Mouse (Mus musculus) forebrain, embryonic 15.5 days (tissue): ENCODE results near the gene Zfp36l2. TPM values are rescaled to one million over a fixed set of nuclear protein-coding genes. Genes with fewer than 3 reads are reported as not detected.

Experiments used
- ATAC-seq: fragments of 200-750 bp; cut with Nextera tagmentation; replicated peaks from 2 replicates; pipeline ENCODE4 v1.8.0; 2017; ENCODE audit warnings: mild to moderate bottlenecking, moderate TSS enrichment, moderate library complexity
- H3K27ac ChIP-seq: fragments of 300-500 bp; sonication (generic); replicated peaks from 2 replicates; pipeline ENCODE4 v1.5.1; 2015; ENCODE audit warnings: mild to moderate bottlenecking, inconsistent platforms
- H3K27me3 ChIP-seq: fragments of 300-500 bp; sonication (generic); 2 replicates; pipeline ENCODE4 v1.6.1; 2015; ENCODE audit warnings: inconsistent platforms
- H3K36me3 ChIP-seq: fragments of 300-500 bp; sonication (generic); 2 replicates; pipeline ENCODE4 v1.6.1; 2015; ENCODE audit warnings: mild to moderate bottlenecking, inconsistent platforms
- H3K4me1 ChIP-seq: fragments of 300-500 bp; sonication (generic); 2 replicates; pipeline ENCODE4 v1.6.1; 2015; ENCODE audit warnings: inconsistent platforms
- H3K4me2 ChIP-seq: fragments of 300-500 bp; sonication (generic); replicated peaks from 2 replicates; pipeline ENCODE4 v1.6.1; 2015; ENCODE audit warnings: mild to moderate bottlenecking, inconsistent platforms
- H3K4me3 ChIP-seq: fragments of 300-500 bp; sonication (generic); 2 replicates; pipeline ENCODE4 v1.5.1; 2015; ENCODE audit warnings: mild to moderate bottlenecking, inconsistent platforms
- H3K9ac ChIP-seq: fragments of 300-500 bp; sonication (generic); replicated peaks from 2 replicates; pipeline ENCODE4 v1.6.1; 2015; ENCODE audit warnings: mild to moderate bottlenecking, inconsistent platforms
- H3K9me3 ChIP-seq: fragments of 300-500 bp; sonication (generic); 2 replicates; pipeline ENCODE4 v1.6.1; 2016; ENCODE audit warnings: inconsistent platforms
- WGBS: fragments of 180-500 bp; shearing (Covaris S2); methylation state at CpG from one replicate; pipeline ENCODE4 v1.1.7; 2015; ENCODE audit warnings: mixed read lengths; 5-methylcytosine and 5-hydroxymethylcytosine counted together
- polyA plus RNA-seq: library from polyadenylated mRNA; unstranded; fragments of >200 nt; fragmentation: Nextera tagmentation; extraction: Ambion mirVana; gene quantifications from 2 replicates; pipeline ENCODE4 v1.2.1, GENCODE M21; 2015

The Zfp36l2 gene
- polyA plus RNA-seq, 1 experiment from 2014 or later: 4.7 TPM

- H3K9me3 ChIP-seq: no peaks in the 10 kb centered on the region
- no peak for ATAC-seq
- H3K36me3 ChIP-seq: no peaks in the 10 kb centered on the region
- no peak overlapping the region for H3K27ac ChIP-seq
- no peaks in the 10 kb centered on the region for H3K4me1 ChIP-seq
- 93% methylated on average over 3 of the region's 3 CpGs for WGBS
- H3K4me3 ChIP-seq: no peak overlapping the region
- H3K4me2 ChIP-seq: no peak overlapping the region
- H3K9ac ChIP-seq: no peak overlapping the region
- no peaks in the 10 kb centered on the region for H3K27me3 ChIP-seq
These were observed 22.0 kb downstream of the Zfp36l2 start for GRCm38 (mm10) chr17:84165735-84166134.

- Histone ChIP-seq H3K9ac (no peak overlapping the region), H3K27ac (no peak overlapping the region), H3K36me3 (no peaks in the 10 kb centered on the region), H3K4me3 (no peak overlapping the region), H3K4me2 (no peak overlapping the region), H3K4me1 (no peaks in the 10 kb centered on the region), H3K27me3 (no peaks in the 10 kb centered on the region), H3K9me3 (no peaks in the 10 kb centered on the region)
- ATAC-seq: no peak
- 81% methylated on average over 8 of the region's 8 CpGs for WGBS
These were observed 23.6 kb downstream of the Zfp36l2 start for GRCm38 (mm10) chr17:84164146-84164545.

DNA sequence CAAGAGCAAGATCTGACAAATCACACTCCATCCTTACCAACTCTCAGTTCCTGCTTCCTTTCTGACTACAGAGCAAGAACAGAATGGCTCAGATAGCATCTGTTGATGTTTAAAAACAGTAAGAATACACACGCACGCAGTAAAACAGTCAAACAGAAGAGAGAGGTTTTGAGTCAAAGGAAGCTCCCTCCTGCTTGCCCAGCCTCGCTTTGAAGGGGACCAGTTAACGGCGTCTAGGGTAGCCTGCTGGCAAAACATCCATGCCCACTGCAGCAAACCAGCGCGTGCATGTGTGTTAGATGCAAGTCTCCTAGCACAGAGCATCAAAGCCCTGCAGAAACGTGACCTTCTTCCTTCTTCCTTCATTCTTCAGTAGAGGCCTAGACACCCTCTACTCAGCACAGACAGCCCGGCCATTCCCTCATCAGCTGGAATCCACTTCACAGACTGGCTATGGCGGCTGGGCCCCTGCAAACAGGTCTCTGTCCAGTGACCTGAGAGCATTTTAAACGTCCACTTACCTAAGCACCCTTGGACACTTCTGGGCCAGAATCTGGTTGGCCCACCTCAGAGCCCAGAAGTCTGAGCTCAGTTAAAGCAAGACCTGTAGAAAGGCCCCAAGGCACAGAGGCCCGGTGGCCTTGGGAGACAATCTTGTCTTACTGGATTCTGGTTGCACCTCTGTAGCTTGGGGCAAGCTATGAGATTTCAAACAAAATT is 24.5 kb downstream of the Zfp36l2 start:
- no peak overlapping the region for H3K9ac ChIP-seq
- no peaks in the 10 kb centered on the region for H3K4me1 ChIP-seq
- H3K36me3 ChIP-seq: no peaks in the 10 kb centered on the region
- no peak overlapping the region for H3K4me2 ChIP-seq
- no peak overlapping the region for H3K4me3 ChIP-seq
- WGBS: 79% methylated on average over 12 of the region's 12 CpGs
- ATAC-seq: no peak
- H3K9me3 ChIP-seq: no peaks in the 10 kb centered on the region
- no peaks in the 10 kb centered on the region for H3K27me3 ChIP-seq
- no peak overlapping the region for H3K27ac ChIP-seq

- no peaks in the 10 kb centered on the region for H3K9me3 ChIP-seq
- no peak overlapping the region for H3K4me2 ChIP-seq
- no peak overlapping the region for H3K9ac ChIP-seq
- H3K4me3 ChIP-seq: no peak overlapping the region
- H3K27ac ChIP-seq: no peak overlapping the region
- no peaks in the 10 kb centered on the region for H3K4me1 ChIP-seq
- 90% methylated on average over 8 of the region's 8 CpGs for WGBS
- no peaks in the 10 kb centered on the region for H3K36me3 ChIP-seq
- no peaks in the 10 kb centered on the region for H3K27me3 ChIP-seq
- ATAC-seq: no peak
These were observed 25.5 kb downstream of the Zfp36l2 start for GRCm38 (mm10) chr17:84162211-84162760.

DNA sequence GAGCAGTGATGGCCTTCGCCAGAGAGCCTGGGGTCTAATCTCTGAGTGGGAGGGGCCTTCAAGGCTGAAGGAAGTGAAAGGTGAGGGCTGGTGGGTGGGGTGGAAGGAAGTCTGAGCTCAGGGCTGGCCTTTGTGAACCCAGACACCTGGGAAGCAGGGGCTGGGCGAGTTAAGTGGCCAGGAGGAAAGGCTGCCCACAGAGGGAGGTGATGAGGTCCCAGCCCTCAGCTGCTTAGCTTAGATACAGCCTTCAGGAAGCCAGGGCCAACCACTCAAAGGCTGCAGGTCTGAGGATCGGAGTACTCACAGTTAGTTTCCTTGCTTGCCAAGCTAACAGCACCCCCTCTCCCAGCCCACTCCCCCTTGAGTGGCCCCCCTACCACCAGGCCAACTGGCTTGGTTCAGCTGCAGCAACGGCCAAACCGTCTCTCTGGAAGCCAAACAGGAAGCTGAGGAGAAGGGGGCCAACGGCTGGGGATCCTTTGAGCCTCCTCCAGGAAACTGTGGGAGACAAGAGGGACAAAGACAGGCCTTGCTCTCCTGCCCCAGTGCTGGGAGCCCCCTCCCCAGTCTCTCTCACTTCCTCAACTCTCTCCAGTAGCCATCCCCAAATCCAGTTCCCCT is 26.4 kb downstream of the Zfp36l2 start:
- Histone ChIP-seq H3K36me3 (no peaks in the 10 kb centered on the region), H3K9me3 (no peaks in the 10 kb centered on the region), H3K27me3 (no peaks in the 10 kb centered on the region), H3K4me2 (no peak overlapping the region), H3K27ac (no peak overlapping the region), H3K9ac (no peak overlapping the region), H3K4me1 (no peaks in the 10 kb centered on the region), H3K4me3 (no peak overlapping the region)
- WGBS: 38% methylated on average over 6 of the region's 6 CpGs
- ATAC-seq: 0 out of 2 replicates have a peak, but pooled peaks have one; percentile 23

GRCm38 (mm10) chr17:84158891-84159290 is 28.9 kb downstream of the Zfp36l2 start:
- no peak overlapping the region for H3K4me2 ChIP-seq
- no peak overlapping the region for H3K9ac ChIP-seq
- H3K36me3 ChIP-seq: no peaks in the 10 kb centered on the region
- no peaks in the 10 kb centered on the region for H3K27me3 ChIP-seq
- 47% methylated on average over 15 of the region's 15 CpGs for WGBS
- no peak overlapping the region for H3K4me3 ChIP-seq
- H3K9me3 ChIP-seq: no peaks in the 10 kb centered on the region
- H3K4me1 ChIP-seq: no peaks in the 10 kb centered on the region
- no peak overlapping the region for H3K27ac ChIP-seq
- ATAC-seq: no peak

DNA sequence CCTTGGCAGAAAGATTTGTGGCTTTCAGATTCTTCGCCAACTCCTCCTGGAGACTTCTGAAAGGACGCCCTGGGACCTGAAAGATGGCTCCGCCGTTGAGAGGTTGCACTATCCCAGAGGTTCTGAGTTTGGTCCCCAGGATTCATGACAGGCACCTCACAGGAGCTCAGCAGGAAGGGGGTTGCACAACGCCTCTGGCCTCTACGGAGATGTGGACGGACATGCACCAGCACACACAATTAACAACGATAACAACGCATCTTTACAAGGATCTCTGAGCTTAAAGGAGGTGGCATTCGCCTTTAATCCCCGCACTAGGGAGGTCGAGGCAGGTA is 29.3 kb downstream of the Zfp36l2 start:
- WGBS: 88% methylated on average over 12 of the region's 12 CpGs
- Histone ChIP-seq H3K4me1 (no peaks in the 10 kb centered on the region), H3K9ac (no peak overlapping the region), H3K4me3 (no peak overlapping the region), H3K9me3 (no peaks in the 10 kb centered on the region), H3K27ac (no peak overlapping the region), H3K4me2 (no peak overlapping the region), H3K36me3 (no peaks in the 10 kb centered on the region), H3K27me3 (no peaks in the 10 kb centered on the region)
- no peak for ATAC-seq

- WGBS: 71% methylated on average over 6 of the region's 6 CpGs
- Histone ChIP-seq H3K27ac (no peak overlapping the region), H3K36me3 (no peaks in the 10 kb centered on the region), H3K4me2 (no peak overlapping the region), H3K27me3 (no peaks in the 10 kb centered on the region), H3K4me1 (no peaks in the 10 kb centered on the region), H3K9me3 (no peaks in the 10 kb centered on the region), H3K9ac (no peak overlapping the region), H3K4me3 (no peak overlapping the region)
- ATAC-seq: no peak
These were observed 29.8 kb downstream of the Zfp36l2 start for GRCm38 (mm10) chr17:84157743-84158460.

- no peak for ATAC-seq
- Histone ChIP-seq H3K9me3 (no peaks in the 10 kb centered on the region), H3K27me3 (no peaks in the 10 kb centered on the region), H3K27ac (no peak overlapping the region), H3K4me2 (no peak overlapping the region), H3K4me1 (no peaks in the 10 kb centered on the region), H3K9ac (no peak overlapping the region), H3K4me3 (no peak overlapping the region), H3K36me3 (no peaks in the 10 kb centered on the region)
- WGBS: 38% methylated on average over 19 of the region's 19 CpGs
These were observed 30.7 kb downstream of the Zfp36l2 start for GRCm38 (mm10) chr17:84156748-84157742.

DNA sequence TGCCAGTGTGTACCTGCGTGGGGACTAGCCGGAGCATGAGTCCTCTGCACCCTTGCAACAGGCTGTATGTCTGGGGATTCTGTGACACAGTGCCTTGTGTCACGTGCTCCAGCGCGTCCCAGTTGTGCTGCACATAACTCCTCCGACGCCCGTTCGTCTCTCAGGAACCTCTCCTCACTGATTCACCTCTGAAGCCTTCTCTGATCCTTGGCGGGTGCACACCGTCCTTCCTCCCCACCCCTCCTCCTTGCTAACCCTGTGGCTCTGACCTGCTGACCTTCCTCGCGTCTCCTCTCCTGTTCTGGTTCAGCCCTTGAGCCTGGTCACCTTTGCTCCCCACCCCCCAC is 31.5 kb downstream of the Zfp36l2 start:
- Histone ChIP-seq H3K27ac (no peak overlapping the region), H3K36me3 (no peaks in the 10 kb centered on the region), H3K4me2 (no peak overlapping the region), H3K4me3 (no peak overlapping the region), H3K27me3 (no peaks in the 10 kb centered on the region), H3K9ac (no peak overlapping the region), H3K9me3 (no peaks in the 10 kb centered on the region), H3K4me1 (no peaks in the 10 kb centered on the region)
- 63% methylated on average over 13 of the region's 13 CpGs for WGBS
- ATAC-seq: no peak

DNA sequence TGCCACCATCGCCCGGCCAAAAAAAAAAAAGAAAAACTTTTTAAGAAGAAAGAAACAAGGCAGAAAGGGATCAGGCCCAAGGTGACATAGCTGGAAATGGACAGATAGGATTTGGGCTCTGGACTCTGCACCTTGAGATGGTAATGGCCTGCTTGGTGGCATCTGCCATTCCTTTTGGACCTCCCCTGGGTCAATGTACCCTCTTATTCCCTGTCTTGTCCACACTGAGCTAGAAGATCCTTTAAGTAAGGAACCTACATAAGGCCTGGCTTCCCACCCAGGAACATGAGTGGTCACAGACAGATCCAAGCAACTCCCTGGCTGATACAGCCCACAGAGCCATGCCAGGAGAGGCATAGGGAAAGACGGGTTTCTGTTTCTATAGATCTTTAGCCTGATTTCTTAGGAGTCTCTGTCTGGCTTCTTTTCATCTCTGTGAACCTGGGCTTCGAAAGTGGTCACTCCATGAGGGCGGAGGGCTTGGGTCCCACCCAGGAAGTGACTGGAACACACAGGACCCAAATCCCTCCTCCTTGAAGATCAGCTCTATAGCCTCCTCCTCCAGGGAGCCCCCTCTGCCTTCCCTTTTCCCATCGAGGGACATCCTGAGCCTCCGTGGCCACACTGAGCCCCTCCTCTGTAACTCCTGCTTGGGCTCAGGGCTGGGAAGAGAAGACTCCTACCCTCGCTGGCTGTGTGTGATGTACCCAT is 32.1 kb downstream of the Zfp36l2 start:
- 77% methylated on average over 8 of the region's 8 CpGs for WGBS
- Histone ChIP-seq H3K4me3 (no peak overlapping the region), H3K4me1 (no peaks in the 10 kb centered on the region), H3K36me3 (no peaks in the 10 kb centered on the region), H3K27me3 (no peaks in the 10 kb centered on the region), H3K27ac (no peak overlapping the region), H3K9ac (no peak overlapping the region), H3K9me3 (no peaks in the 10 kb centered on the region), H3K4me2 (no peak overlapping the region)
- ATAC-seq: no peak
